Mouse (Mus musculus) thymus, adult 18-20 months (tissue): ENCODE results near the gene Polr3e.
"Not testable (repeated sequence)": the region's sequence is repeated elsewhere in the genome, so short reads cannot be mapped to it uniquely, and the experiment has no call there.

Source experiments
- DNase-seq, 2 experiments: peaks; one replicate each; pipeline ENCODE4 v3.0.0; 2022; ENCODE audit warnings: mixed read lengths in 2 of 2

Polr3e gene

DNA sequence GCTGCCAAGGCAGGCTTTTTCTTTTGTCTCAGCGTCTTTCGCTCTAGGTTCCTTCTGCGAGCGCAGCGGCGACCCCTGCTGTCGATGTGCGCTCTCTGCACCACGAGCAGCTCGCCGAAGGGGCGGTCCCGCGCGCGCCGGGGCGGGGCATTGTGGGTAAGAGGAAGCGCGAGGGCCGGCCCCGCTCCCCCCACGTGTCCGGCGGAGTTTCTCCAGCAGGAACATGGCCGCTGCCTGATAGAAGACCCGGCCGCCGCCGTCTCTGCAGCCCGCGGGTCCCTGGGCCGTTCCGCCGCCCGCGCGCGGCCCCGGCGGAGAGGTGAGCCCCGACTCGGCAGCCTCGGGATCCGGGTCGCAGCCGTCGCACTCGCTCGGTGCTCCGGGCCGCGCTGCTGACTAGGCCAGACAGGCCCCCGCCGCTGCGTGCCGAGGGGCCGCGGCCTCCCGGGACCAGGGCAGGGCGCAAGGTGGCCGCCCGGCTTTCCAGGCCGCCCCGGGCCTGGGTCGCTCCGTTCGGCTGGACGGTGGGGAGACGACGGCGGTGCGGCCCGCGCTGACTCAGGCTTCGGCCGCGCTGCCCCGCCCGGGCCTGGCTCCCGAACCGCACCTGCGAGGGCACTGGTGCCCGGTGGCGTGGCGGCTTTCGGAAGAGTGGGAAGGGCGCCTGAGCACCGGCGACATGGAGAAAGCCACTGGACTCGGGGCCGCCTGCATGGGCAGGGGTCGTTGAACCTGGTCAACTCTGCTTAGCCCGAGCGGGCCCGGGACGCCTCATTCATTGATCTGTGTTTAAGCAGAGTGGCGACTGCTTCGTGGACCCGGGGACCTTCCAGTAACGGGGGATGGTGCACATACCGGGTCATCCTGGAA lies at the start of gene Polr3e:
Gene Polr3e (plus strand): TSS at position 153 of the 870 bp plus-strand sequence.
- DNase-seq = peak; percentile 97

DNA sequence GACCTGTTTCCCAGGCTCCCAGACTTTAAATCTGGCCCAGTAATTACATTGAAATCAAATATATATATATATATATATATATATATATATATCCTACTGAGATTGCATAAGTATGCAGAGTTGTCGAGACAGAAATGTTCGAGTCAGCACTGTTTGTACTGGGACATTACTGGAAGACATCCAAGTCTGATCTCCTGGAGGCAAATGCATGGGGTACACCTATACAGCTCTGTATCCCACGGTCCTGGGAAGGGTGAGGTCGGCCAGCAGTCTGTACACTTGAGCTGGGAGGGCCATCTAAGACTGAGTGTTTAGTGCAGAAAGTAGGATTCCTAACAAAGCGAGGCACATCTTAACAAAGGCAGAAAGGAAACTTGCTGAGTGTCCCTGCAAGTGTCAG lies 47.7 kb upstream of the Polr3e start:
- no peak for DNase-seq

DNA sequence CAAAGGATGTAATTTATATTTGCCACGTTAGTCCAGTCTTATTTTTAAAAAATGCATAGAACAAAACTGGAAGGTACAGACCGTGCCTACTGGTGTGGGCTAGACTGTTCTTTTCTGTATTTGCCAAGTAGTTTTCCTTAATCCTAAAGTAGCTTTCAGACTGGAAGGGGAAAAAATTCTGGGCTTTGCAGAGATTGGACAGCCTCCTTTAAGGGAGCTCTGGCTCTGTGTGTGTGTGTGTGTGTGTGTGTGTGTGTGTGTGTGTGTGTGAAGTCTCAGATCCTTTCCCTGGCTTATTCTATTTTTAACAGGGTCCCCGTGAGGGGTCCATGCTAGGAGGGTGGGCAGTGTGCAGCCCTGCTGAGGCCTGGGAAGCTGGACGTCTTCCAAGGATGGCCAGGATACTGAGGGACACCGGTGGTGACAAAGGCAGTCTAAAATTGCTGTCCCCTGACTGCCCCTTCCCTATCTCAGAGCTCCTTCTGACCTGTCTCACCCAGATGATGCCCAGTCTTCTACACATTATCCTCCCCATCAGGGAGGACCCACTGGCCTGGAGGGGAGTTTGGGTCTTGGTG lies 47.0 kb upstream of the Polr3e start:
- DNase-seq = no peak

DNA sequence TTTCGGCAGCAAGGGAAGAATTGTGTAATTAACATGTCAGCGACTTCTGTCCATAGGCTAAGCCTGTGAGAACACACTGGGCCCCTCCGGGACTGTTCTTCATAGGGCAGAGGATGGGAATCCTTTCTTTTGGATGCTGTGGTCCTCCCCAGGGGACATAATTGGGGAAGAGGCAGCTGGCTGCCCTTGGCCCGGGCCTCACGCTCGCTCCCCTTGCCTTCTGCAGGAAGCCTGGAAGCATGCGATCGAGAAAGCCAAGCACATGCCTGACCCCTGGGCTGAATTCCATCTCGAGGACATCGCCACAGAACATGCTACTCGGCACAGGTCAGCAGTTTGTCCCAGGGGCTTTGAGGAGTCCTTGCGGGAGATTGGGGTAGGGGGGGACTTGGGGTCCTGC lies 44.5 kb upstream of the Polr3e start:
- DNase-seq = no peak

DNA sequence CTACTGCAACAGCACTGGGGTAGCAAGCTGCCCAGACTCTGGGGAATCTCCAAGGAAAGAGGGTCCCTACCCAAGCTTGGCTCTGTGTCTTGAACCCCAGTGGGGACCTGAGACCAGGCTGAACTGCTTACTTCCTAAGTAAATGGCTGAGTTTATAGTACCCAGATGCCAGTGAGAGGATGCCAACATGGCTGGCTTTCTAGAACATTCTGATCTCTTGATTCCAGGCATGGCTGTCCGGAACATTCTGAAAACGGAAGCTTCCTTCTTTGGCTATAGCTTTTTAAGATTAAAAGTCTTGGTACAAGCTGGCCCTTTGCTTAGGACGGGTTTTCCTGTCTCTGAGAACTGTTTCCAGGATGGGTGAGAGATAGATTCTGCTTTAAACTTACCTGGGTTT lies 43.5 kb upstream of the Polr3e start:
- no peak for DNase-seq

DNA sequence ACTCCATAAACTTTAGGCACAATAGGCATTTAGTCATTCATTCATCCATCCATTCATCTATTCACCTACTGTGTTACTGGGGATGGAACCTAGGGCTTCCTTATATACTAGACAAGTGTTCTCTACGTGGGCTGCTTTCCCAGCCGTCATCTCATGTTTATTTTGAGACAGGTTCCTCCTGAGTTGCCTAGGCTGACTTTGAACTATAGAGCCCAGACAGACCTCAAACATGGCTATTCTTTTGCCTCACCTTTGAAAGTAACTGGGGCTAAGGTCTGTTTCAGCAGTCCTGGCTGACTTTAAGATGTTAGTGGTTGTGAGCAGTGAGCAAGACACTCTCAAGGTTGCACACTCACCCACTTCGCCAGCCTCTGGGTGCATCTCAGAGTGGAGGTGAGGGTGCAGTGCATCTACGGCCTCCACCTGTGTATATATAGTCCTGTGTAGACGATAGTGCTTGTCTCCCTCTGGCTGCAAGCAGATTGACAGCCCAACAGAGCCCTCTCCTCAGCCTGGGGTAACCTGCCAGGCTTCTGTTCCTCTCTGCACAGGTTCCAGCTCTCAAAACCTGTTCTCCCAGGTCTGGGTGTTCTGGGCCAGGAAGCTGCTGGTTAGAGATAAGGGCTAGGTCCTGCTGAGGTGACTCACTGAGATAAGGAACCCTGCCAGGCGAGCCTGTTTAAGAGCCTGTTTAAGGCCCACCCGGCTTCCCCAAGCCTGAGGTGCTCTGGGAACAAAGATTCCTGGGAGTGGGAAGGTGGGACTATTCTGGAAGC lies 42.6 kb upstream of the Polr3e start:
- DNase-seq = no peak

DNA sequence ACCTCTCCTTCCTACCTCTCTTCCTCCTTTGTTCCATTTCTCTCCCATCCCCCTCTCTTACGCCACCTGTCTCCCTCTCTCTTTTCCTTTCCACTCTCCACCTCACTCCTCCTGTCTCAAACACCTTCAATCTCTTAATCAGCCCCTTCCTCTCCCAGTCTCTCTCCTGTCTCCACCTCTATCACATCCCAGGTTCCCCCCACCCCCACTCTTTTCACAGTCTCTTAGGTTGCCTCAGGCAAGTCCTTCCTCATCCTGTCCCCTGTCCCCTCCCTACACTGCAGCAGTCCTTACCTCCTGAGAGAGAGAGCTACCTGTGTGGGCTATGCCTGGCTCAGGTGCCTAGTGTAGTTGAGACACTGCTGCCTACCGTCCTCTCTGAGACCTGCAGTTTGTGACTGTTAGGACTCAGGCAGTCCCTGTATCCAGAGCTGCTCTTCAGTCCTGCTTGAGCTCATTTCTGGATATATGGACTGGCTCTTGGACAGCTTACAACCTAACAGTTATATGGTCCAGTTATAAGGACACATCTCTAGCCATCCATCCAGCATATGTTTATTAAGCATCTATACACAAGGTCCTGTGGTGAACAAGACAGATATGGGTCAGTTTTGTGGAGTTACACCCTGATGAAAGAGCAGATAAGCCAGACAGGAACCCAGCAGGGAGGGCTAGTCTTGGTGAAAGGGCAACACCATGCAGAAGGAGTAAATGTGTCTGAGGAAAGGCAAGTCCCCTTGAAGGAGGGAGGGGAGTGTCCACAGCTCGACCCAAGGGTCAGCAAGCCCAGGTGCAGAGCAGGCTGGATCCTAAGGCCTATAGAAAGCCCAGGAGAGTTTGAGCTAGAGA lies 41.8 kb upstream of the Polr3e start:
- DNase-seq = no peak

DNA sequence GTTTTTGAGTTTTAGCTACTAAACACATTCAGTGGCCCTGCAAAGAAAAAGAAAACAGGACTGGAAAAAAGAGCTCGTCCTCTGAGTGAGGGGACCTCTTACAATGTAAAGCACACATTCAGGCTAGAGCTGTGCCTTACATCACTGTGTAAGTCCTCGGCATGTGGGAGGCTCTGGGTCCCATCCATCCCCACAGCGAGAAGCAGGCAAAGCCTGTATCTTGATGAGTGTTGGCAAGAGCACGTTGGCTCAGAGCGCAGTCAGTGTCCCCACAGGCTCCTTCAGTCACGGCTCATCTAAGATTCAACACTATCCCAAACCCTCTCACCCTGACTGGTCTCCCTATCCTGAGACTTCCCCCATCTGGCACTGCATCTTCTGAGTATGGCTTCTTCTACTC lies 39.3 kb upstream of the Polr3e start:
- no peak for DNase-seq

DNA sequence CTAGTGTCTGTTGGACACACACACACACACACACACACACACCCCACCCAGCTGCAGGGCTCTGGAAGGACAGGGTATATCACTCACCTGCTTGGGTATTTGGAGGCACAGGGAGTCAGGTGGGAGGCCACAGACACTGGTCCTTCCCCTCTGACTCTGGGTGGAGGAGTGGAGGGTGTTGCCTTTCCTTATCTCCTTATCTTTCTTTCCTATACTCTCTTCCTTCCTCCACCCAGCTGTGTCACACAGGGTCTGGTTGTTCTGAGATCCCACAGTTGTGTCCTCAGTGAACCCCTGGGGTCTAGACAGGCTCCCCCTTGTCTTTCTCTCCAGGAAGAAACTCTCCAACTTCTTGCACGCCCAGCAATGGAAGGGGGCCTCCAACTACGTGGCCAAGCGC lies 37.6 kb upstream of the Polr3e start:
- DNase-seq = no peak

DNA sequence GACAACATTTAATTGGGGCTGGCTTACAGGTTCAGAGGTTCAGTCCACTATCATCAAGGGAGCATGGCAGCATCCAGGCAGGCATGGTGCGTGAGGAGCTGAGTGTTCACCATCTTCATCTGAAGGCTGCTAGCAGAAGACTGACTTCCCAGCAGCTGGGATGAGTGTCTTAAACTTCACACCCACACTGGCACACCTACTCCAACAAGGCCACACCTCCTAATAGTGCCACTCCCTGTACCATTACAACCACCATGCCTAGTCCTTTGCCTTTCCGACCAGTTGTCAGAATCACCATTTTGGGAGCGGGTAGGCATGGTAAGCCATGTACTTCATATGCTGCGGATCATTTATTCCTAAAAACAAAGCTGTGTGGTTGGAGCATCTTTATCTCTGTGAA lies 36.8 kb upstream of the Polr3e start:
- no peak for DNase-seq

DNA sequence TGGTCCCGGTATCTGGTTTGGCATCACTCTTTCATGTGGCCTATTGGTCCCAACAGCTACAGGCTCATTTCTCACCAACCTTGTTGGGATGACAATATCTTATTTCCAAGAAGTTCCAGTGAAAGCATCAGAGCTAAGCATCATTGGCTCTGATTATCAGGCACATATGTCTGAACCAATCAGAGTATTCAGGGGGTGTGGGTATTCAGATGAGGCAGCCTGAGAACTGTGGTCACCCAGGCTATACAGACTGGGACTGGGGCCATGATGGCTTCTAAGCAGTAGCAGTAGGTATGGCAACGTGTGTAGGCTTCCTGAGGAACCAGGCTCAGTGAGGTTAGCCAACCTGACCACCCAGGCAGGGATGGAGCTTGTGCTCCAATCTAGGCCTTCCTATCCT lies 36.1 kb upstream of the Polr3e start:
- DNase-seq = no peak

DNA sequence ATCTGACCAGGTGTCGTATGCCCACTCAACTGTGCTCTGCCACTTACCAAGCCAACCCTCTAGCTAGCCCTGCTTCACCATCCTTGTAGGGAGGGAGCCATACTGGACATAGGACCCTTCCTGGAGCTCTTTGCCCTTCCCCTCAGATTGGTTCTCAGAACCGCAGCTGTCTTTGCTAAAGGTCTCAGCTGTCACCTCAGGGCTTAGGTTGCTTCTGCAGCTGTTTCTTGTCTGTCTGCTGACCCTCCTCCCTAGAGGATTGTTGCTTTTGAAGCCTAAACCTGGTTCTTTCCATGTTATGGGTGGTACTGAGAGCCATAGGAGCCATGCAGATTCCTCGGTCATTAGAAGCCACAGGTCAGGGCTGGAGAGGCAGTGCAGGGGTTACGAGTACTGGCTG lies 34.9 kb upstream of the Polr3e start:
- DNase-seq = no peak

DNA sequence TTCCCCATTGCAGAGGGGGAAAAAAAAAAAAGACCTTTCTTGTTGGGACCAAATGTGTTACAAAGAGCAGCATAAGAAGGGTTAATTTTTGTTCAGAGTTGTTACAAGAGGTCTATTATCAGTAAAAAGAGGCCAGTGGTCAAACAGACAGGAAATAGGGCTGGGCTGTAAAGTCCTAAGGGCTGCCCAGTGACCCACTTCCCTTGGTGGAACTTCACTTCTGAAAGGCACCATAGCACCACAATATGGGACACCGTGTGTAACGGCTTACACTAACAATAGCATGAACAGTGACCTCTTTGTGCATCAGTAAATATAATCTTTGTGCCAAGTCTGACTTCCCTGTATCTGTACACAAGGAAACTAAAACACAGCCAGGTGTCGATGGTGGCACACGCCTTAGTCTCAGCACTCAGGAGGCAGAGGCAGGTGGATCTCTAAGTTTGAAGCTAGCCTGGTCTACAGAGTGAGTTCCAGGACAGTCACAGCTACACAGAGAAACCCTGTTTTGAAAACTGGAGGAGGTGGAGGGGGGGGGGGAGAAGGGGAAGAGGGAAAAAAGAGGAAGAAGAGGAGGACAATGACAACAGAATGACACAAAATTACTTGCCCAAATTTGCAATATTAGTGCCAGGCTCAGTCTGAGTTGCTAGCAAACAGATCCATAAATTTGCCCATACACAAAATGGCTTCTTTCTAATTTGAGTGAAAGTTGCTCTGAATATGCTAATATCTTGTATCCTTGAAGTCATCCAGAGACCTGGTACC lies 33.8 kb upstream of the Polr3e start:
- DNase-seq = no peak

DNA sequence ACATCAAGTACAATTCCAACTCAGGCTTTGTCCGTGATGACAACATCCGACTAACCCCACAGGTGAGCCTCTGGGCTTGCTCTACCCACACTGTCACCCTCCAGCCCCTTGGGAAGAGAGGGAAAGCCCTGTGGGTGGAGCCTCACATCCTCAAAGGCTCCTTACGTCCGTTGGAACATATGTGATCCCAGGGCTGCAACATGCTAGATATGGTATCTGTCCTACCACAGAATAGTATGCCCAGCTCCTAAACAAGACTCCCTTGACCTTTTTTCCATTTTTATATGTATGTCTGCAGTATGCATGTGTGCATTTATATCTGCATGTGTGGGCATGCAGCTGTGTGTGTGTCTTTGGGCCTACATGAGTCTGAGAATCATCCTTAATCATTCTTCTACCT lies 32.8 kb upstream of the Polr3e start:
- DNase-seq = no peak

DNA sequence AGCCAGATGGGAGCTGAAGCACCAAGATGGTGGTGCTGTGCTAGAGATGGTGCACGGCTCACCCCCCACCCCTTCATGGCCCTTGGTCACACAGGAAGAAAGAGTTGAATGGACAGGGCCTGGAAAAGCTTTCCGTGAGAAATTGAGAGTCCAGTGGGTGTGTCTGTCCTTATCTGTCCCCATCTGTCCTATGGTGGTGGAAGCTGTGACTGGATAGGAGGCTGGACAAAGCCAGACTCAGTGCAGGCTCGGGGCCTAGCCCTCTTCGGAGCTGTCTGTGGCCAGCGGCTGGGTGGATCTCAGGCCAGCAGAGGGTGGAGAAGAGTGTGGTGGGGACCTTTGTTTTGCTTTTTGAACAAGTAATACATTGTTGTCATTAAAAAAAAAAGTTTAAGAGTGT lies 24.4 kb upstream of the Polr3e start:
- no peak for DNase-seq

DNA sequence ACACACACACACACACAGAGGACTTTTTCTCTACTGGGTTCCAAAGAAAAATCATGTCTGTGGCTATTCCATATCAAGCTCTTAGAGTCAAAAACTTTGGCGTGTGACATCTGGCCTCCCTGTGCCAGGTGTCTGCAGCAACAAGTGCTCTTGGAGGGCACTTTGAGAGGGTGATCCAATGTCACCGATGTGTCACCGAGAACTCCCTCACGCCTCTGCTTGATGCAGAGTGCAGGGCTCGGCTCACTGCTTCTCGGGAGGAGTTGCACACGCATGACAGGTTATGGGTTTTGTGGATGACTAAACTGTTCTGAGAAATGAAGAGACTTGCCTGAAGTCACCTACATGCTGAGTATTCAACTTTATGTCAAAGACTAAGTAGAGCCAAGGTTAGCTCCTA lies 20.5 kb upstream of the Polr3e start:
- no peak for DNase-seq

DNA sequence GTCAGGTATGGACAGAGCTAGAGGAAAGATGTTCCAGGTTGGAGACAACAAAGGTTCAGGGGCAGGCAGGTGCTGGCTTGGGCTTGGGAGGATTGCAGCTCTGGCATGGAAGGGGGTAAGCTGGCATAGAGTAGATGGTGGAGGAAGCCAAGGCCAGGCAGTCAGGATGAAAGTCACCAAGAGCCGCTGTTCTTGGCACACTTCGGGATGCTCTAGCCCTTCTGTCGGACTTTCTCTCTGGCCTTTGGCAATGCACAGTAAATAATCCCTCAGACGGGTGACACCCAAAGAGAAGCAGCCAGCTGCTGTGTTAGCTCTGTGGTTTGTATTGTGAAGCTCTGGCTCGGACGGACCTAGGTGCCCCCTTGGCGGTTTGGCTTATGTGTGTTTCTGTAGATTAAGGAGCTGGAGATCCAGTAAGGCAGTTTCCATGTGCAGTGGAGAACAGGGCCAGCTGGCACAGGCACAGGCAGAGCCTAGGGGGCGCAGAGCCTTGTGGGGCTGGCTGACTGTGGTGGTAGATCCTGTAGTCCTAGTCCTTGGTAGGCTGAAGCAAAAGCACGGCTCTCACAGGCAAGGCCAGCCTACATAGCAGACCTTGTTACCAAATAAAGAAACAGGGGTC lies 19.7 kb upstream of the Polr3e start:
- no peak for DNase-seq

DNA sequence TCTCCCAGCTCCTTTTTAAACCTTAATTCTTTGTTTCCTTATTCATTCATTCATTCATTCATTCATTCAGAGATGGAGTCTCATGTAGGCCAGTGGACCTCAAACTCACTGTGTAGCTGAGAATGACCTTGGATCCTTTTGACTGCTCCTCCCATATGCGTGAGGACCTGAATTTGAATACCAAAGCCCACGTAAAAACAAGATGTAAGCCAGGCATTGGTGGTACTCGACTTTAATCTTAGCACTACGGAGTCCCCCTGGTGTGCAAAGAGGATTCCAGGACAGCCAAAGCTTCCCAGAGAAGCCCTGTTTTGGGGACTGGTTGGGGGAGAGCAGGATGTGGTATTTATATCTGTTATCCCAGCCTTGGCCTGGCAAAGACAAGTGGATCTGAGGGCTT lies 17.4 kb upstream of the Polr3e start:
- no peak for DNase-seq

DNA sequence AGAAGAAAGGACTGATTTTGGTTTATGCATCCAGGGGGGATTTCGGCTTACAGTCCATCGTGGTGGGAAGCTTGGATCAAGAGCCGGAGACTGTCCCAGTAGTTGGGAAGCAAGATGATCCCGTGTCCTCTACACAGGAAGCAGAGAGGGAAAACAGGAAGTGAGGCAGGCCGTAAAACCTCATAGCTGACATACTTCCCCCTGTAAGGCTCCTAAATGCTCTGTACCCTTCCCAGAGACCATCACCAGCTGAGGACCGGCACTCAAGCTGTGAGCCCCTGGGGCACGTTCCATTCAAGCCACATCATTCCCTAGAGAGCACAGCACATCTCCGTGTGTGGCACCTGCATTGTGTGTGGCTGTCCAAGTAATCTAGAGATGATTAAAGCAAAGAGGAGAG lies 15.8 kb upstream of the Polr3e start:
- DNase-seq = no peak

DNA sequence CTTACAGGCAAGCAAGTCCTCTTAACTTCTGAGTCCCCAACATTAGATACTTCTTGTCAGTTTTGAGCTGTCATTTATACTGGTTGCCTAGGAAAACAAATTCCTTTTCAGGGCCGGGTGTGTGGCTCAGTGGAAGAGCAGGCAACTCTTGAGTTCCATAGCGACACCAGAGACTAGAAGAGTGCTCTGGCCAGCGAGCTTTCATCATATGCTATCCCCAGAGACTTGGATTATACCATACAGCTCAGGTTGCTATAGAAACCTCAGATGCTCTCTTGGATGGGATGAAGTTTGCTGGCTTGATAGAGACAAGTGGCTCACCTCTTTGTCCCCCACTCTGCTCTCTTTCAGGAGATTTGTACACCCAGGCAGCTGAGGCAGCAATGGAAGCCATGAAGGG lies 14.6 kb upstream of the Polr3e start:
- DNase-seq = no peak

DNA sequence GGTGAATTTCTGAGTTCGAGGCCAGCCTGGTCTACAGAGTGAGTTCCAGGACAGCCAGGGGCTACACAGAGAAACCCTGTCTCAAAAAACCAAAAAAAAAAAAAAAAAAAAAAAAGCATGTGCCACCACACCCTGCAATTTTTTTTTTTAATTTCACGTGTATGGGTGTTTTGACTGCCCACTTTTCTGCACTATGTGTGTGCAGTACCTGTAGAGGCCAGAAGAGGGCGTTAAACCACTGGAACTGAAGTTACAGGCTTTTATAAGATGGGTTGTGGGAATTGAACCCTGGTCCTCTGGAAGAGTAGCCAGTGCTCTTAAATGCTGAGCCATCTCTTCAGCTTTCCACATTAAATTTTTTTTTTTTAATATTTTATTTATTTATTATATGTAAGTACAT lies 7.4 kb upstream of the Polr3e start:
- not testable (repeated sequence) for DNase-seq

DNA sequence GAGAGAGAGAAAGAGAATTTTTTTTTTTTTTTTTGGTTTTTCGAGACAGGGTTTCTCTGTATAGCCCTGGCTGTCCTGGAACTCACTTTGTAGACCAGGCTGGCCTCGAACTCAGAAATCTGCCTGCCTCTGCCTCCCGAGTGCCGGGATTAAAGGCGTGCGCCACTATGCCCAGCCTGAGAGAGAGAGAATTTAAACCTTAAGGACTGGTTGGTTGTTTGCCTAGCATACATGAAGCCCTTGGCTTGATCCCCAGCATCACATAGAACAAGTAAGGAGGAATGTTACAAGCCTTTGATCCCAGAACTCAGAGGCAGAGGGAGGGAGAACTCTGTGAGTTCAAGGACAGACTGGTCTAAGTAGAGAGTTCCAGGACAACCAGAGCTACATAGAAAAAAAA lies 6.3 kb upstream of the Polr3e start:
- not testable (repeated sequence) for DNase-seq
